Mouse (Mus musculus): ENCODE measurements around the gene Otc. TPM values are rescaled to one million over a fixed set of nuclear protein-coding genes. Genes with fewer than 3 reads are reported as not detected.

The Otc gene
- polyA plus RNA-seq, 1 experiment from 2014 or later: 0.09 TPM

GRCm38 (mm10) chrX:10251357-10251756 is 748 bp upstream of the Otc start:
- Histone ChIP-seq H3K27me3 (ENCODE audit: control insufficient read depth, insufficient read depth, low read length) (no peaks in the 10 kb centered on the region), H3K4me2 (ENCODE audit: low read depth, low read length) (no peak overlapping the region), H3K9me3 (replicated peaks; ENCODE audit: control insufficient read depth, low read length) (no peaks in the 10 kb centered on the region), H3K36me3 (ENCODE audit: control insufficient read depth, insufficient read depth) (no peaks in the 10 kb centered on the region), H3K9ac (ENCODE audit: low read length) (no peak overlapping the region), H3K27ac (ENCODE audit: low read length) (no peak overlapping the region), H3K4me1 (ENCODE audit: control insufficient read depth, insufficient read depth, low read length) (no peaks in the 10 kb centered on the region), H3K4me3 (ENCODE audit: low read length) (no peak overlapping the region)
- ATAC-seq (replicated peaks; ENCODE audit: extremely low read depth, insufficient read depth, low FRiP score): no peak

GRCm38 (mm10) chrX:10257774-10258173 is 5.7 kb downstream of the Otc start:
- H3K27me3 ChIP-seq (ENCODE audit: control insufficient read depth, insufficient read depth, low read length): no peaks in the 10 kb centered on the region
- no peak for ATAC-seq (replicated peaks; ENCODE audit: extremely low read depth, insufficient read depth, low FRiP score)
- no peak overlapping the region for H3K9ac ChIP-seq (ENCODE audit: low read length)
- H3K4me2 ChIP-seq (ENCODE audit: low read depth, low read length): no peak overlapping the region
- no peak overlapping the region for H3K27ac ChIP-seq (ENCODE audit: low read length)
- H3K36me3 ChIP-seq (ENCODE audit: control insufficient read depth, insufficient read depth): no peaks in the 10 kb centered on the region
- WGBS: 48% methylated on average over 1 of the region's 1 CpGs
- no peaks in the 10 kb centered on the region for H3K4me1 ChIP-seq (ENCODE audit: control insufficient read depth, insufficient read depth, low read length)
- no peak overlapping the region for H3K4me3 ChIP-seq (ENCODE audit: low read length)
- no peaks in the 10 kb centered on the region for H3K9me3 ChIP-seq (replicated peaks; ENCODE audit: control insufficient read depth, low read length)

- no peak overlapping the region for H3K4me3 ChIP-seq (ENCODE audit: low read length)
- H3K27me3 ChIP-seq (ENCODE audit: control insufficient read depth, insufficient read depth, low read length): no peaks in the 10 kb centered on the region
- 68% methylated on average over 5 of the region's 5 CpGs for WGBS
- no peak for ATAC-seq (replicated peaks; ENCODE audit: extremely low read depth, insufficient read depth, low FRiP score)
- H3K27ac ChIP-seq (ENCODE audit: low read length): no peak overlapping the region
- no peak overlapping the region for H3K4me2 ChIP-seq (ENCODE audit: low read depth, low read length)
- no peaks in the 10 kb centered on the region for H3K4me1 ChIP-seq (ENCODE audit: control insufficient read depth, insufficient read depth, low read length)
- no peaks in the 10 kb centered on the region for H3K9me3 ChIP-seq (replicated peaks; ENCODE audit: control insufficient read depth, low read length)
- H3K36me3 ChIP-seq (ENCODE audit: control insufficient read depth, insufficient read depth): no peaks in the 10 kb centered on the region
- H3K9ac ChIP-seq (ENCODE audit: low read length): no peak overlapping the region
These were observed 6.2 kb downstream of the Otc start for GRCm38 (mm10) chrX:10258260-10258659.

GRCm38 (mm10) chrX:10268308-10268707 is 16.2 kb downstream of the Otc start:
- 65% methylated on average over 3 of the region's 3 CpGs for WGBS
- Histone ChIP-seq H3K4me3 (ENCODE audit: low read length) (no peak overlapping the region), H3K27me3 (ENCODE audit: control insufficient read depth, insufficient read depth, low read length) (no peaks in the 10 kb centered on the region)

GRCm38 (mm10) chrX:10268761-10269437 is 16.8 kb downstream of the Otc start:
- Histone ChIP-seq H3K9me3 (replicated peaks; ENCODE audit: control insufficient read depth, low read length) (no peaks in the 10 kb centered on the region), H3K27ac (ENCODE audit: low read length) (no peak overlapping the region), H3K4me3 (ENCODE audit: low read length) (no peak overlapping the region), H3K36me3 (ENCODE audit: control insufficient read depth, insufficient read depth) (no peaks in the 10 kb centered on the region), H3K9ac (ENCODE audit: low read length) (no peak overlapping the region), H3K4me2 (ENCODE audit: low read depth, low read length) (no peak overlapping the region), H3K27me3 (ENCODE audit: control insufficient read depth, insufficient read depth, low read length) (no peaks in the 10 kb centered on the region), H3K4me1 (ENCODE audit: control insufficient read depth, insufficient read depth, low read length) (no peaks in the 10 kb centered on the region)
- WGBS: 64% methylated on average over 4 of the region's 4 CpGs
- ATAC-seq (replicated peaks; ENCODE audit: extremely low read depth, insufficient read depth, low FRiP score): no peak

More at GRCm38 (mm10) chrX:10268308-10268707, 16.2 kb downstream of the Otc start:
- no peaks in the 10 kb centered on the region for H3K9me3 ChIP-seq (replicated peaks; ENCODE audit: control insufficient read depth, low read length)
- no peaks in the 10 kb centered on the region for H3K4me1 ChIP-seq (ENCODE audit: control insufficient read depth, insufficient read depth, low read length)
- no peak overlapping the region for H3K4me2 ChIP-seq (ENCODE audit: low read depth, low read length)
- H3K27ac ChIP-seq (ENCODE audit: low read length): no peak overlapping the region
- H3K36me3 ChIP-seq (ENCODE audit: control insufficient read depth, insufficient read depth): no peaks in the 10 kb centered on the region
- no peak overlapping the region for H3K9ac ChIP-seq (ENCODE audit: low read length)
- ATAC-seq (replicated peaks; ENCODE audit: extremely low read depth, insufficient read depth, low FRiP score): no peak

- WGBS: 88% methylated on average over 14 of the region's 14 CpGs
- H3K9ac ChIP-seq (ENCODE audit: low read length): no peak overlapping the region
- no peak overlapping the region for H3K27ac ChIP-seq (ENCODE audit: low read length)
- no peak overlapping the region for H3K4me3 ChIP-seq (ENCODE audit: low read length)
- H3K27me3 ChIP-seq (ENCODE audit: control insufficient read depth, insufficient read depth, low read length): no peaks in the 10 kb centered on the region
- no peaks in the 10 kb centered on the region for H3K9me3 ChIP-seq (replicated peaks; ENCODE audit: control insufficient read depth, low read length)
- H3K36me3 ChIP-seq (ENCODE audit: control insufficient read depth, insufficient read depth): no peaks in the 10 kb centered on the region
- H3K4me1 ChIP-seq (ENCODE audit: control insufficient read depth, insufficient read depth, low read length): no peaks in the 10 kb centered on the region
- no peak overlapping the region for H3K4me2 ChIP-seq (ENCODE audit: low read depth, low read length)
- ATAC-seq (replicated peaks; ENCODE audit: extremely low read depth, insufficient read depth, low FRiP score): no peak
These were observed 45.2 kb downstream of the Otc start for GRCm38 (mm10) chrX:10297341-10297740.

- ATAC-seq (replicated peaks; ENCODE audit: extremely low read depth, insufficient read depth, low FRiP score): no peak
- 74% methylated on average over 4 of the region's 4 CpGs for WGBS
These were observed 66.1 kb downstream of the Otc start for GRCm38 (mm10) chrX:10318176-10318575.

GRCm38 (mm10) chrX:10330246-10330645 is 78.1 kb downstream of the Otc start:
- Histone ChIP-seq H3K27ac (ENCODE audit: low read length) (no peak overlapping the region), H3K9me3 (replicated peaks; ENCODE audit: control insufficient read depth, low read length) (no peaks in the 10 kb centered on the region), H3K9ac (ENCODE audit: low read length) (no peak overlapping the region), H3K4me2 (ENCODE audit: low read depth, low read length) (no peak overlapping the region), H3K4me1 (ENCODE audit: control insufficient read depth, insufficient read depth, low read length) (no peaks in the 10 kb centered on the region), H3K36me3 (ENCODE audit: control insufficient read depth, insufficient read depth) (no peaks in the 10 kb centered on the region), H3K4me3 (ENCODE audit: low read length) (no peak overlapping the region), H3K27me3 (ENCODE audit: control insufficient read depth, insufficient read depth, low read length) (no peaks in the 10 kb centered on the region)
- 61% methylated on average over 1 of the region's 1 CpGs for WGBS
- ATAC-seq (replicated peaks; ENCODE audit: extremely low read depth, insufficient read depth, low FRiP score): no peak

More at GRCm38 (mm10) chrX:10318176-10318575, 66.1 kb downstream of the Otc start:
- Histone ChIP-seq H3K4me1 (ENCODE audit: control insufficient read depth, insufficient read depth, low read length) (no peaks in the 10 kb centered on the region), H3K4me3 (ENCODE audit: low read length) (no peak overlapping the region), H3K9ac (ENCODE audit: low read length) (no peak overlapping the region), H3K9me3 (replicated peaks; ENCODE audit: control insufficient read depth, low read length) (no peaks in the 10 kb centered on the region), H3K4me2 (ENCODE audit: low read depth, low read length) (no peak overlapping the region), H3K36me3 (ENCODE audit: control insufficient read depth, insufficient read depth) (no peaks in the 10 kb centered on the region), H3K27me3 (ENCODE audit: control insufficient read depth, insufficient read depth, low read length) (no peaks in the 10 kb centered on the region), H3K27ac (ENCODE audit: low read length) (no peak overlapping the region)

- WGBS: 82% methylated on average over 1 of the region's 1 CpGs
- H3K27ac ChIP-seq (ENCODE audit: low read length): no peak overlapping the region
- H3K36me3 ChIP-seq (ENCODE audit: control insufficient read depth, insufficient read depth): no peaks in the 10 kb centered on the region
- no peak for ATAC-seq (replicated peaks; ENCODE audit: extremely low read depth, insufficient read depth, low FRiP score)
- H3K4me1 ChIP-seq (ENCODE audit: control insufficient read depth, insufficient read depth, low read length): no peaks in the 10 kb centered on the region
- no peaks in the 10 kb centered on the region for H3K27me3 ChIP-seq (ENCODE audit: control insufficient read depth, insufficient read depth, low read length)
- no peak overlapping the region for H3K9ac ChIP-seq (ENCODE audit: low read length)
- H3K4me2 ChIP-seq (ENCODE audit: low read depth, low read length): no peak overlapping the region
- H3K9me3 ChIP-seq (replicated peaks; ENCODE audit: control insufficient read depth, low read length): no peaks in the 10 kb centered on the region
- no peak overlapping the region for H3K4me3 ChIP-seq (ENCODE audit: low read length)
These were observed 79.6 kb downstream of the Otc start for GRCm38 (mm10) chrX:10331749-10332148.
